Mouse (Mus musculus) frontal cortex, adult 2 months (tissue): ENCODE results near the gene Ndufs6. TPM values are rescaled to one million over a fixed set of nuclear protein-coding genes. Genes with fewer than 3 reads are reported as not detected.

ENCODE experiments used
- DNase-seq, 2 experiments: peaks; one replicate each; pipeline ENCODE4 v3.0.0; 2022; ENCODE audit warnings: low spot score in 1 of 2; ENCODE audit errors: extremely low spot score in 1 of 2
- polyA plus RNA-seq: library from polyadenylated mRNA; depleted of rRNA; stranded (reverse); fragments of >200 nt; gene quantifications from 2 replicates; pipeline ENCODE4 v1.2.3, GENCODE M21; 2012

Gene Ndufs6
- polyA plus RNA-seq, 1 experiment = 288 TPM

DNA sequence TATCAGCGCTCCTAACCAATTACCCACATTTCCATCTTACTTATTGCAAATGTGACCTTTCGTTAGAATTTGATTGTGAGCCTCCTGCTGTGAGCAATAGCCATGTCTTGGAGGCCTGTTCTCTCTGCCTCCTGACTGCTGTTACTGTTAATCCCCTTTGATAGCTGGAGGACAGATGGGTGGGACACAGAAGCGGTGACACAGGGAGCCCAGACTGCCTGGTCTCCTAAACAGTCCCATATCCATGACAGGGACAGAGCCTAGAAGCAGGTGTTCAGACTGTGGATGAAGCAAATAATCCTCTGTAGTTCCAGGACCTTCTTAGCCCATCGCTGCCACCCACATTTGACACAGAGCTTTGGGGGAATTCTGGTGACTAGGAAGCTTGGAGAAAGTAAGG lies 21.9 kb downstream of the Ndufs6 start:
- no peak for DNase-seq

DNA sequence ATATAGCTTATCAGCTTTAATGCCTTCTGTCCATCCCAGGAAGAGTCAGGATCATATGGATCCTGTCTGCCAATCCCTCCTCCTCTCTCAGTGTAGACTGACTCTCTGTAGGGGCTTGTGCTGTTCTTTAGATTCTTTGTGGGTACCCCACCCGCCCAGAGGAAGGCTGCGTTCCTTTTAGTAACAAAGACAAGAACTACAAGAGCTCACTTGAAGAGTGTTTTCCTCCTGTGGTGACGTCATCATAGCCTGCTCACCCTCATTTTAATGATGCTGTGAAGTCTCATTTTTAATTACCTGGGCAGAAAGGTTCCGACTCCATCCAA lies 22.3 kb downstream of the Ndufs6 start:
- DNase-seq = no peak

DNA sequence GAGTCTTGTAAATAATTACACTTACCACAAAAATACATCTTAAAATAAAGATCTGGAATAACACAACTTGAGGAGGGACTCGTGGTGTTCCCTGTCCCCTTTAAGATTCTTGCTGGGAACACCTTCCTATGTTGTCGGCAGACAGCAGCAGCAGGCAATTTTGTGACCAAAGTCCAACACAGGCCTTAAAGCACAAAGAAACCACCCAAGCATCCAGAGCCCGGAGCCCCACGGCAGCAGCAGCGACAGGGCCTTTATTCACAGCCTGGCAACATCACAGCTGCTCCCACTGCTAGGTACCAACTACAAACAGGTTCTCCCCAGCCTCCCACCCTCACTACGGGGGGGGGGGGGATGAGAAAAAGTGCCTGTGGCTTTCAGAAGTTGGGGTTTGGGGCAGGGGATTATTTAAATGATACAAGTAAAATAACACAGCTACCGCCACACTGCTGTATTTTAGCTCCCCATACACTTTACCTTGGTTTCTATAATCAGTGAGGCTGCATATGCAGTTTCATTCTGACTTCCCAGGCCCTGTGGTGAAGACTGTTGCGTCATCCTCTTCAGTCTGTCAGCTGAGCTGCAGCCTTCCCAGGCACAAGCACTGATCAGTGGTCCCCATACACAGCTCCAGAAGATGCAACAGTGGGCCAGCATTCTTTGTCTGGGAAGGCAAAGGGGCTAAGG lies 22.8 kb downstream of the Ndufs6 start:
- no peak for DNase-seq

DNA sequence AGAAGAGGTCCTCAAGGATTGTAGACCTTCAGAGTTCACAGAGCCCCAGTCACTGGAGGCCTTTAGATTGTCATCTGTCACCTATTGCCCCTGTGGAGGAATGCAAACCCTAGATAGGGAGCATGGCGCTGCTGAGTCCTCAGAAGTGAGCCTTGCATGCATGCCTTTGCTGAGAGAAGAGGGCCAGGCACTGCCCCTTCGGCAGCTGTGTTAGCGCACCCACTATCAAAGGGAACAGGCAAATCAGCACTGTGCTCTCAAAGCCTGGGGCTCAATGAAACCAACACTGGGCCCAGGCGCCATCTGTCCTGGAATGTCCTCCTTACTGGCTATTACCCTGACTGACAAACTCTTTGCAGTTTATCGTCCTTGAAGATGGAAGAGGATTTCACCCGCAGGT lies 23.6 kb downstream of the Ndufs6 start:
- DNase-seq = no peak

DNA sequence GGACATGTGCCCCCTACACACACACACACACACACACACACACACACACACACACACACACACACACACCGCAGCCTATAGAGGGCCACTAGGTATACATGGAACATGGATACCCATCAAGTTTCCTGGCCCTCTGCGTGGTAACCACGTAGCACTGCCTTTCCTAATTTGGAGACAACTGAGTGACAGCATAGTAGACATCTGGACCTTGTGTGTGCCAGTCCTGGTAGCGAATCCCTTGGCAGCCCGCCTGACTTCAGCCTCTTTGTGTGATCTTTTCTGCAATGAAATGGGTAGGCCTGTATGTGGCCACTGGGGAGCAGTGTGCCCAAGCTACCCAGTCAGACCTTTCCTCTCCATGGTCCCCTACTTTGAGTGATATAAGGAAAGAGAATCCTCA lies 29.0 kb downstream of the Ndufs6 start:
- no peak for DNase-seq

DNA sequence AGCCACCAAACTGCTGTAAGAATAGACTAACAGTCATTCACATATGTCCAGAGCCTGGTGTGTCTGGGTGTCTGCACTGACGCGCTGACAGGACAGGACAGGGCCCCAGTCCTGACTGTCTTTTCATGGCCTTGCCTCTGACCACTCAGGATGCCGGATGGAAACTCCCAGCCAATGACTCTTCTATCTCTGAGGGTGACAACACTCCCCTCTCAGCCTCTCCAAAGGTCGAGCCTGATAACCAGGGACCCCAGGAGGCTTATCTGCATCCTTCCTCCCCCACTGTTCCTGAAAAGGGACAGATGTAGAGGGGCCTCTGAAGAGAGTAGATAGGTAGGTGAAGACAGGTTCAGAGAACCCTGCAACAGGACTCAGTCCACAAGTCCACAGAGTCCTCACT lies 29.6 kb downstream of the Ndufs6 start:
- no peak for DNase-seq

DNA sequence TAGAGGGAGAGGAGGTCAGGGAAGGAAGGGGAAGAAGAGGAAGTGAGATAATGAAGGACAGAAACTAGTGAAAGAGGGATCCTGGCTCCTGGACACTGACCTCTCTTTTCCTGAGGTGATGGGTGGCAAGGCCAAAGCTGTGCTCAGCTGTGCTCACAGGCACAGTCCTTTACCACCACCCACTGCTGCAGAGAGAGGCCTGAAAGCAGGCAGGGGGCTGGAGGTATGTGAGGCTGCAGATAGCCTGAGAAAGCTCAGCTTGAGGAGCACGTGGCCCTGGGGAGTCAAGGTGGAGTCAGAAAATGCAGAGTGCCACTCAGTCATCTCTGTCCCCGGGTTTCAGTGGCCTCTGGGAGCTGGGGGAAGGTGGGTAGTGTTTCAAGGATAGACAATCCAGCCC lies 37.2 kb downstream of the Ndufs6 start:
- no peak for DNase-seq

DNA sequence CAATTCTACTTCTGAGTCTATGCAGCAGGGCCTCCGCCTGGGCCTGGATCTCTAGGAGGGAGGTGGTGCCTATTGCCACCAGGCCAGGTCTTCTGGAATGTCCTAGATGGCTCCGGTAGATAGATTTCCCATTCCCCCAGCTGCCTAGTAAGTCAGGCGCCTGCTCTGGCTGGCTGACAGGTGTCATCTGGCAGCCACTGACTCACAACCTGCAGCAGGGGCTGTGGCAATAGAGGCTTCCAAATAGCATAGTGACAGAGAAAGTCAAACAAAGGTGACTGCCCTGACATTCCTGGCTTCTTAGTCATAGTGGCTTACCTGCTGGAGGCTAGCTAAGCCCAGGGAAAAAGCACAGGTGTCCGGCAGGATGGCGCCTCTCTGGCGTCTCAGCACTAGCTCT lies 38.1 kb downstream of the Ndufs6 start:
- no peak for DNase-seq

DNA sequence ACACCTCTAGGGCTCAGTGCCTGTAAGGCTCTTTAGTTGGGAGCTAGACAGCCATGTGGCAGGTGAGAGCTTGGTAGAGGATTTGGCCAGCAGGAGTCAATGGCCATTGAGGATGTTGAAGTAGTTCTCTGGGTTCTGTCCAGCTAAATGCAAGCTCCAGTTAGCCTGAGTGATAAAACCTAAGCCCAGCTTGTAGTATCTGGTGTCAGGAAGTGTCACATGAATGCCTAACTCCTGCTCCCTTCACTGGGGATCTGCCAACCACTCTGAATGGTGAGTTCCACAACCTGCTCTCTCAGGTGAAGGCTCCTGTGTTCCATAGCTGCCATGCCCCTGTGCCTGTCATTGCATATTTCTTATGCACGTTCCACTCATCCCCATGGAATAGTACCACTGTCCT lies 44.8 kb downstream of the Ndufs6 start:
- no peak for DNase-seq

DNA sequence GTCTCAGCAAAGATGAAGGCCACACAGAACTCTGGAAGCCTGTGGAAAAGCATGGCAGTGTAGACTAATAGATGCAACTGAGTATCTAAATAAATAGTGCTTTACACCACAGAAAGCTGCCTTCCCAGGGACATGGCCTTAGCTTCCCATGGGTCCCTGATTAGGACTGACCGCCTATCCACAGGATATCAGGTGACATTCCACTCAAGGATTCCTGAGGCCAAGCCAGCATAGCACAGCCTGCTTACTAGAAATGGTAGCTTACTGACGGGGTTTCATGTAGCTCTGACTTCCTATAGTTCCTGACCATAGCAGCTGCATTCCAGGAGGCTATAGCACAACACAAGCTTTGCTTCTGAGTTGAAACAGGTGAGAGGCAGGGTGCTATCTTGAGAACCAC lies 45.9 kb downstream of the Ndufs6 start:
- no peak for DNase-seq

DNA sequence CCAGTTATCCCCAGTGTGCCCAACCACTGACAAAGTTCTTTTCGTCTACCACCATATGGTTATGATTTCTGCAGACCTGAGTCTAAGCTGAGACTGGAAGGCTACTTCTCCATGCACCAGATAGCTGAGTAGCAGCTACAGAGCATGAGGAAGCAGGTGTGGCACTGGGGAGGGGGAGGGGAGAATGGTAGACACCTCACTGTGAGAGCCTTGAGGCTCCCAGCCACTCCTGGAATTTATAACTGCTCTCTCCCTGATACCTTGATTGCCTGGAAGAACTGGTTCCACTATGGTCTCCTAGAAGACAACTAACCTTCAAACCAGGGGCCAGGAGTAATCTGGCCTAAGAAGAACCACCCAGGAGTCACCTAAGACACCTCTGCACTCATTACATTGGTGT lies 49.1 kb downstream of the Ndufs6 start:
- no peak for DNase-seq

DNA sequence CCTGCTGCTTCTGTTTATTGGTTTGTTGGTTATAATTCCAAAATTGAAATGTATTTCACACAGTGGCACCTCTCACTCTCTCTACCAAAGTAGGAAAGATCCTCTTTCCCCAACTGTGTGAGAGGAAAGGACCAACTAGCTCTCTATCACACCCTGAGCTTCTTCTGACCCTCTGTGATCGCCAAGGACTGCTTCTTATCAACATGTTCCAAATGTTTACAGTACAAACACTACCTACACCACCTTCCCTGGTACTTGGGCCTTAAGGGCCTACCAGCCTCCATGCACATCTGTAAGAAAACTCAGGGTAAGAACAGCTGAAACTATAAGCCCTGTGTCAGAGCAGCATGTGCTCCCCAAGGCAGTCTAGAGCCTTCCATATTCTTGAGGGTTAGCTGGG lies 50.5 kb downstream of the Ndufs6 start:
- no peak for DNase-seq

DNA sequence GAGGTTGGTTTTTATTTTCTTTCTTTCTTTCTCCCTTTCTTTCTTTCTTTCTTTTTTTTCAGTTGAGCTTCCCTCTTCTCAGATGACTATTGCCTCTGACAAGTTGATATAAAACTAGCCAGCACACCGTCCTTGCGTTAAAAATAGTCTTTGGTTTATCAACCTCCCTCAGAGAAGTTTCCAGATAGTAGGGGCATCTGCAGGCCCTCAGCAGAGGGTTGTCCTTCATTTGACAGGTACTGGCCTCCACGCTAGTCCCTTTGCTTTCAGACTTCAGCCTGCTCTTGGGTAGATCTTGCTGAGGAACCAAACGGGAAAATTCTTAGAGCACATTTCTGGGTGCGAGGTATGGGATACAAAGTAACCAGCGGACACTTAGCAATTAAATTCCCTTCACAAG lies 51.0 kb downstream of the Ndufs6 start:
- DNase-seq = no peak

DNA sequence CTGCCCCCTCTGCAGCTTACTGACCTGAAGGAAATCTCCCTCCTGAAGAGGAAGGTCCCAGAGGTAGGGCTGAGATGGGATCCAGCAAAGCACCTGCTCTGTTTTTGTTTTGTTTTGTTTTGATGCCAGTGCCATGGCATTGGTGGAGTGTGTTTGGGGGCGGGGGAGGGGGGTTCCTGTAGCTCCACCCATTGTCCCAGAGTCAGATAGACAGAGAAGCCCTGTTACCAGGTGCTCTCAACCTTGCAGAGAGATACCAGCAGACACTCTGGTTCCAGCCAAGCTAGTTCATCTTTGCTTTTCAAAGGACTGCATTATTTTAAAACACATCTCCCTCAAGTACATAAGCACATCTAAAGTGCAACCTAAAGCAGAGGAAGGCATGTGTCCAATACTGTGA lies 54.8 kb downstream of the Ndufs6 start:
- DNase-seq = no peak

DNA sequence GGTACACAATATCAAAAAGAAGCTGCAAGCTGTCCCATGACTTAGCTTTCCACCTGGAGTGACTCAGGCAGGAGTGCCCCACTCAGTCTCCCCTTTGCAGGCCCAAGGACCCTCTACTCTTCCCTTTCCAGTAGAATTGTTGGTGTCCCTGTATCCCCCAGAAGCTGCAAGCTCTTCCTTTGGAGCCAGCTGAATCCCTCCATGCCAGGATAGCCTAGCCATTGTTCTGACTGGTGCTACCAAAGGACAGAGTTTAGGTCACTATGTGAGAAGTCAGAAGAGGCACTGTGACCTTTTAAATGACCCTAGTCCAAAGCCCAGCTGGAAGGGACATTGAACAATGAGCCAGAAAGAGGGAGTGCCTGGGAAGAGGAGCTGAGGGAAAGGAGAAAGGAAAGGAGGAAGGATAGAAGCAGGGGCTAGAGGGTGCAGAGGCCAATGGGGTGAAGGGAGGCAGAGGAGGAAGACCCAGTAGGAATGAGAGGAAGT lies 55.5 kb downstream of the Ndufs6 start:
- no peak for DNase-seq

DNA sequence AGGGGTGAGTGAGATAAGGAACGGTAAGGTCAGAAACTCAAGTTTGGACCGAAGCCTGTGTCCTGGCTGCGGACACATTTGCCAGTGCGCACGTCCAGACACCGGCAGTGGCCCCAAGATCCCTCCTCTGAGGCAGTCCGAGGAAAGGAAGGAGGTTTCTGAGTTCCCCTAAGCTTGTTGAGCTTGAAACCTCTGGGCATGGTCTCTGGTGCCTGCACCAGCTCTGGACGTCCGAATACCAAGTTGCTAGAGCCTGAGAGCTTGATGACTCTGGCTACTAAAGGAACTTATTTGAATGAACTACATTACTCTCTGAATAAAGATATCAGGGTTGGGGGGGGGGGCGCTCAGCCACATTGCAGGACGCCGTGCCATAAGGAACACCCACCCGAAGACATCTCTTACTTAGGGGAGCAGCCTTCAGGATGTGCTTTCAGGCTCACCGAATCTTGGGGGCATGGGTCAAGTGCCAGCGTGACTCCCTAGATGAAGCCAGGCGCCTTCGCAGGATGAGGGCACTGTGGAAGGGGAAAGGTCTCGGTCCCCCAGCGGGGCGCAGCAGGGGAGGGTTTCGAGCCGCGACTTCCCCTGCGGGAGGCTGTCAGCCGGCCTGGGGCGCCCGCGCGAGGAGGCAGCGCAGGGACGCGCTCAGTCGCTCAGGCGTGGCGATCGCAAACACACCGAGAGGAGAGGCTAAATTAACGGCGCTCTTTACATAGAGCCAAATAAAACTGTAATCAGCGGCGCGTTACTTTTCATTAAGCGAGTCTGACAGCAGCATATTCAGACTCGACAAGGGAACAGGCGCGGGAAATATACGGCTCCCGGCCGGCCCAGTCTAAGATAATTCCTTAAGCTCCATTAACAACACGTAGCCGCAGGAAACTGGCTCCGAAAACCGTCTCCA lies 56.8 kb downstream of the Ndufs6 start:
- no peak for DNase-seq

DNA sequence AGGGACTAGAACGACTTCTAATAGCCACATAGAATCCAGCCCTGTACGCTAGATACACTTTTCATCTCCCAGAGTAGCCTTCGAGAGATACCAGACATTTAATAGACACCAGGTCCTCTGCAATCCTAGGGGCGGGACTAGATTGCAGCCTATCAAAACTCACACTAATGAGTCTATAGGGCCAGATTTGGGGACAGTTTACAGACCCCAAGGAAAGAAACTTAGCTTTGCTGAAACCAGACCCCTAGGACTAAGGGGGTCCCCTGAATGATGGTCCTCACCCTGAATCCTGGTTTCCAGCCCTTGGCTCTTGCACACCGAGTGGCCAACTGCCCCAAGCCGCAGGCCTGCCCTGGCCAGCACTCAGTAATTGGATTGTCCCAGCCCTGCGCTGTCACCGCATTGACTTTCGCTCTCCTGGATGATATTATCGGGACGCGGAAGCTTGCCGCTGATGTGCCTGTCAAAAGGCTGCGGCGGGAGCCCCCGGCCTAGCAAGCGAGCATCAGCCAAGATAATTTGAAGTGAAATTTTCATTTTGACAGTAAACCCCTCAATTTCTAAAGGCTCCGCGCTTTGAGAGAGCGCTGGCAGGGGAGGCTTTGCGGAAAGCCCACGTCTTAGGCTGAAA lies 57.8 kb downstream of the Ndufs6 start:
- DNase-seq = no peak

DNA sequence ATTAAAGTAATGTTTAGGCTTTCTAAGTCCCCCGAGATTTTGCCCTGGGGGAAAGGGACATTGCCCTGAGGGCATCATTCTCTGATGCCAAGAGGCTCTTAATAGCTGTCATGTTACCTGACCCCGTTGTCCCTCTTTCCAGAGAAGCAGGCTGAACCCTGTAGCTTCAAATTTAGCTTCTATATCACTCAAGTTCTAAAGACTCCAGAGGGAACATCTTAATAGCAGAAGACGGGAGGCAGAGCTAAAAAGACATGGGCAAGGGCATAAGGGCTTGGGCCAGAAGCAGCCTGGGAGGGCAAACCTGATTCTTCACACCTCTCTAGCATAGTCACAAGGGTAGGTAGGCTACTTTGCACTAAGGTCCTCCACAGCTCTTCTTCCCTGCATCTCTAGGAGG lies 58.5 kb downstream of the Ndufs6 start:
- DNase-seq = no peak
